Mouse (Mus musculus) mouse embryonic stem cell (cell line): ENCODE results near the gene Tsen2.

Experiments
- in situ Hi-C, 2 experiments: fragments of 300-500 bp; cut with MboI; formaldehyde crosslinking; loops; 1 replicate in 1 of 2; 3 replicates in 1 of 2; pipeline ENCODE4 v1.14.3; 2019 to 2020; ENCODE audit warnings: low sequenced_read_pairs in 2 of 2, low pct_unique_long_range_greater_than_20kb in 1 of 2, mixed read lengths in 1 of 2; ENCODE audit not compliant: unreplicated experiment in 1 of 2

Gene Tsen2

DNA sequence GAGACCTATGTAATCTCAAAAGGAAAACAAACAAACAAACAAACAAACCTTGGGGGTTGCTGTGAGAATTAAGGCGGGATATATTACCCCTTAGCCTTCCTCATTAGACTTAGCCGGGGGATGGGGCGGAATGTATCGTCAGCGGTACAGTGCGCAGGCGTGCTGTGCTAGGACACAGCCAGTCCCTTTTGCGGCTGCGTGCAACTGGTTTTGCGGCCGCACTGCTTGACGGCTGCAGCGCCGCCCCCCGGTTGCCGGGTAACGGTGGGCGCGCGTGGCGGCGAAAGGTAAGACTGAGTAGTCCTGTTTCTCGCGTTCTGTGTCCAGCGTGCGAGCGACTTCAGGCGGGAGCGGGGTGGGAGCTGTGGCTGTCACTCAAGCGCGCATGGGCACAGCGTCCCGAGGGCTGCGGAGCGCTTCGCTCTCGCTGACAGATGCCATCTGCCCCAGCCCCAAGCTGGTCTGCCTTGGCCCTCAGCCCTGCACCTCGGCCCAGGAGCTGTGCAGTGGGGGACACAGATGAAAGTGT lies at the start of gene Tsen2:
Tsen2 (plus strand) TSS at position 223 of the 529 bp plus-strand sequence.
- in situ Hi-C loops: loop anchor here in 1 of 2 experiments (25.0 kb wide), 1 partner anchor 482 kb away; no protein-coding TSS in a partner anchor

DNA sequence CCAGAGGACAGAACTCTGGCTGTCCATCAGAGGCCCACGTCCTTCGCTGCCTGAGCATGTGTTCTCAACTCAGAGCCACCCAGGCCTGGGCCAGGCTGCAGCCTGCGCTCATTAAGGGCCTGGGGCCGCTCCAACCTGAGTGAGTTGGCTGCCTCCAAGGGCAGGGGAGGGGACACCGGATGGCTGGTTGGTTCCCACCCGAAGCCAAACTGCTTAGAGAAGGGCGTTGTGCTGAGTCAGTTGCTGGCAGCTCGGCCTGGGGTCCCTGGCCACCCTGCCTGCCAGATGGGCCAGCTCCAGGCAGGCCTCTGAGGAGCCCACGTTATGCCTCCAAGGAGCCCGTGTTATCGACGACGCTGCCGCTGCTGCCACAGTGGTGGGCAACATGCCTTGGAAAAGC lies 44.9 kb upstream of the Tsen2 start:
- in situ Hi-C loops: no loop called here

DNA sequence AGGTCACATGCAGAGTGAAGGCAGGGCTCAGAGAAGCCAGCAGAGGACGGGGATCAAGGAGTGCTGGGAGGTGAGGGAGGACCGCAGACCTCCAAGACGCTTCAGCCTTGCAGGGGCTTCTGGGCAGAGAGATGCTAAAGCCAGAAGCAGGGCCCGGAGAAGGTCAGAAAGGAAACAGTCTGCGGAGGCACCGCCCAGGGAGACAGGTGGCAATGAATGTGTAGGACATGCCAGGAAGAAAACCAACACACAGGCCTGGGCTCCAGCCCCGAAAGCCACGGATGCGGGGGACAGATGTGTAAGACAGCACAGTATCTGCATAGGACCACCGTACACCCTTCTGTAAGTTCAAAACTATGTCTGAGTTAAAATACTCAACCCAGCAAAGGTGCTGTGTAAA lies 44.2 kb upstream of the Tsen2 start:
- in situ Hi-C loops: no loop called here

DNA sequence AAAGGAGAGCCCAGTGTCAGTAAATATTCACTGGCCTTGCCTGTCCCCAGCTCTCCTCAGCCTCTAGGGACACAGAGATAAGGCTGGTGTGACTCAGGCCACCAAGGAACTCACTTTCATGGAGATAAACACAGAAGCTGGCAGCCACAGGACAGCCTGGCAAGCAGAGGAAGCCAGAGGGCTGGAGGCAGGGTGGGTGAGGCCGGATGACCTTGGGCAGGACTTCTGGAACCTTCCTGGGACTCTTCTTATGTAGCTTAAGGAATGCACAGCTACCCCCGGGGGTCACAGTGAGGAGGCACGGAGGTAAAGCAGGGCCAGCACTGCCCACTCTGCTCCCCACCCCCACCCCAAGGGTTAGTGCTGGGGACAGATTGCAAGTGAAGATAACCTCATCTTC lies 43.3 kb upstream of the Tsen2 start:
- in situ Hi-C loops: no loop called here

DNA sequence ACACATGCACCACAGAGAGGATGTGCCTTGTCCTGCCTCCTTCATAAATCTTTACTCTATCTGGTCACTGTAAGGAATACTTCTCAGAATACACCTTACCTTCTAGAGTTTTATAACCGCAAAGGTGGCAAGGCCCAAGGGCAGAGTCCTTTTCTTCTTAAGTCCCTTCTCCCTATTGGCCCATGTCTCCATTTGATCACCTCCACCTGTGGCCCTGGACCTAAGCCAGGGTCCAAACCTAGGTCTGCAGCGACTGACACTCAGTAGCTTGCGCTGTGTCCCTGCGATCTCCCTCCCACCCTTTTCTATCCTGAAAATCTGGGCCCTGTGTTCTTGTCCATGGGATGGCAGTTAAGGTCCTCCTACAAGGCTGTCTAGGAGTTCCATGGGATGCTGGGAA lies 41.4 kb upstream of the Tsen2 start:
- in situ Hi-C loops: no loop called here

DNA sequence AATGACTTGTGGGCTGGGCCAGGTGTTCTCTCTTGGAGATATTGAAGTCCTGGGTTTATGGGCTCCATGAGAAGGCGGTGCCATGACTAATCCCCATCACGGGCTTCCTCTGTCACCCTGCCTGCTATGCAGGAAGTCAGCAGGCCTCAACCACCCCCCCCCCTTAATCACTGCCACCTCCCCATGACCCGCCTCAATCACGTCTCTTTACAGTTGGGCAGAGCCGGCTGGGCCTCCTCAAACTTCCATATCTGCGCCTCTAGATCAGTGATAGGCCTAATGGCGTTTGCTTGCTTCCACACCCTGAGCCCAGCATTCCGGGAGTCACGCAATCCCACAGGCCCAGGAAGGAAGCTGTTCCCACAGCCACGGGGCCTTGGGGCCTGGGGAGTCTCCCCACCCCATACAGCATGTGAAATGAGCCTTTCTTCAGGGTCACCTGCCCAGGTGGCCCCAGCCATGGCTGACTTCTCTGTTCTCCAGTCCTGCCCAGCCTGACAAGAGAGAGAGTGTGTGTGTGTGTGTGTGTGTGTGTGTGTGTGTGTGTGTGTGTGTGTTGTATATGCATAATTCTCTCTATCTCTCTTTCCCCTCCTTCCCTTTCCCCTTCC lies 40.8 kb upstream of the Tsen2 start:
- in situ Hi-C loops: no loop called here

DNA sequence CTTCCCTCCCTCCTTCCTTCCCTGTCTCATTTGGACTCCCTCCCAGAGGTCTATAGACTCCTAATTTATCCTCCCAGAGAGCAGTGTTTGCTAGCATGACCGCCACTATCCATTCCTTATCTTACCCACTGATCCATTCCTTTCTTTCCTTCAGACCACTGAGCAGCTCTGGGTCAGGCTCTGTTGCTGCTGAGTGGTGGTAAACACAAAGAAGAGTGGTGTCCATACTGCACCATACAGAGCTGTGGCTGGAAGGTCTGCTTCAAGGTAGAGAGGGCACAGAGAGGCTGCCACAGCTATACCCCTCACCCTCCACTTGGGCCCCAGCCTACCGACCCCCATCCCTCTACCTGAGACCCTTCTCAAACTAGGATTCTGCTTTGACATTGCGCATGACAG lies 40.3 kb upstream of the Tsen2 start:
- in situ Hi-C loops: no loop called here

DNA sequence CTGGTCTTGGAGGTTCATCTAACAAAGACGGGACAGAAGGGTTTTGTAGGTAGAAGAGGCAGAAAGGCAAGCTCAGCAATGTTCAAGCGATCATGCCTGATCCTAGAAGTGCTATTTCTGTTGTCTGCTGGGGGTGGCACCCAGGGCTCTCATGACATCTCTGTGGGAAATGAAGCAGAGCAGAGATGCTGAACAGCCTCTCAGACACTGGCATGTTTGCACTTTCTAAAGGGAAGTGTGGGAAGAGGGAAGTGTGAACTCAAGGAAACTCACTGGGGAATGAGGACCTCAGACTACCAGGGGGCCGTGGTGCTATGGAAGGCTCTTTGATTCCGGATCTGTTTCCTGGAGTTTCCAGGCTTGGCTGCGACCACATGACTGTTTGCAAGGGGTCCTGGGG lies 39.5 kb upstream of the Tsen2 start:
- in situ Hi-C loops: no loop called here

DNA sequence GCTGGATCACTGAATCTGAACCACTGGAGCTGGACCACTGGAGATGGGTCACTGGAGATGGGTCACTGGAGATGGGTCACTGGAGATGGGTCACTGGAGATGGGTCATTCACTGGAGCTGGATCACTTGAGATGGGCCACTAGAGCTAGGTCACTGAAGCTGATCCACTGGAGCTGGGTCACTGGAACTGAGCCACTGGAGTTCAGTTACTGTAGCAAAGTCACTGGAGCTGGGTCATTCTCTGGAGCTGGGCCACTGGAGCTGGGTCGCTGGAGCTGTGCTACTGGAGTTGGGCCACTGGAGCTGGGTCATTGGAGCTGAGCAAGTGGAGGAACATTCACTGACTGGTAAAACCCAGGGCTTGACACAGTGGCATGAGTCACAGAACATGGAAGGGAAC lies 38.0 kb upstream of the Tsen2 start:
- in situ Hi-C loops: no loop called here

DNA sequence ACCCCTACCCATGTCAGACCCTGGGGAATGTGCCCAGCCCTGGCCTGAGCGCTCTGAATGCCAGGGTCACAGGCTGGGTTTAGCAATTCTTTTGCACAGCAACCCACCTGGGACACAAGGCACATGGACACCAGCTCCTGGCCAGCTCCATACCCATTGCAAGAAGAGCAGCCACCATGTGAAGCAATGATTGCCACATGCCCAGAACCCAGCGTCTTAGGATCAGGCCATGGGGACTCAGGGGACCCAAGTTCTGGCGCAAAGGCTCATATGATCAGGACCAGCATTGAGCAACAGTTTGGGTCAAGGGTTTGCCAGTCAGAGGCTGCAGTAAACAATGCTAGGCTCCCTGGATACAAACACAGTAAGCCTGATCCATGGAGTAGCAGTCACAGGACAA lies 33.0 kb upstream of the Tsen2 start:
- in situ Hi-C loops: no loop called here

DNA sequence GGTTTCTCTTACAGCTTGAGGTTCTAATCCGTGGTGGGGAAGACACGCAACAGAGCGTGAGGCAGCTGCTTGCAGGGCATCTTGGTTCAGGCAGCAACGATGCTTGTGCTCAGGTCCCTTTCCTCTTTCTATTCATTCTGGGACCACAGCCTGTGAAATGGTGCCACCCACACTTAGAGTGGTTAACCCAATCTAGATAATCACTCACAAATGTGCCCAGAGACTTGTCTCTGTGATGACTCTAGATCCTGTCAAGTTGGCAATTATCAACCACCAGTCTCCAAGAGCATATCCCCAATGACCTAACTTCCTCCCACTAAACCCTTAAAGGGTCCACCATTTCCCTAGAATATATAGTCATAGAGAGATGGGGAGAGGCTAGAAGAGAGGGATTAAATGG lies 31.3 kb upstream of the Tsen2 start:
- in situ Hi-C loops: no loop called here

DNA sequence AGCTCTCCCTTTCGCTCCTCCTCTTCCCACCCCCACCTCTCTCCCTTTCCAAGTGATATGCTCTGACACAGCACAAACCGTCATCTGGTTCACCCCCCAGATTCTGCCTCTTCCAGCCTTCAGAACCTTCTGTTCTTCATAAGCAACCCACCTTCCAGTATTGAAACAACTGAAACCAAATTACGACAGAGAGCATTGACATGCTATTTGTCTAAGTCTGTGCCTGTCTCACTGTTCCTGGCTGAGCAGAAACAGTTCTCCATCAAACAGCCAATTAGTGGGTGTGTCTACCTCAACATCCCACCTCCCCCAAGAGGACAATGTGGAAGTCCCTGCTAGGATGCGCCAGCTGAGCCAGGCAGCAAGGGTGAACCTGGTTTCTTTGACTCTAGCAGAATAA lies 26.6 kb upstream of the Tsen2 start:
- in situ Hi-C loops: no loop called here

DNA sequence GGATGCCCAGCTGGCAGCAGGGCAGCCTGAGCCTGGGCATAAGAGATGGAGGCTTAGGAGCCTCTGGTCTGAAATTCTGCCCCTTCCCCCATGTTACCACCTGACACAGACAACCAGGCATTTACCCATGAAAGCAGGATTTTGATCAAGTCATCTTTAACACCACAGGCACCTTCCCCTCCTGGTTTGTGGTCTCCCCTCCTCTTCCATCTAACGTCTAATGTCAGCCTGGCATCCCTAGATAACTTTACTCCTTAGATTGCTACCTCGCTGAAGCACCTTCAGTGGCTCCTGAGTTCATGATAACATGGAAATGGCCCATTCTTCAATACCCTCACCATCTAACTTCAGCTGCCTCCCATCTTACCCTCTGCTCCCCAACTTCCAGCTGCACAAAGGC lies 26.1 kb upstream of the Tsen2 start:
- in situ Hi-C loops: no loop called here

DNA sequence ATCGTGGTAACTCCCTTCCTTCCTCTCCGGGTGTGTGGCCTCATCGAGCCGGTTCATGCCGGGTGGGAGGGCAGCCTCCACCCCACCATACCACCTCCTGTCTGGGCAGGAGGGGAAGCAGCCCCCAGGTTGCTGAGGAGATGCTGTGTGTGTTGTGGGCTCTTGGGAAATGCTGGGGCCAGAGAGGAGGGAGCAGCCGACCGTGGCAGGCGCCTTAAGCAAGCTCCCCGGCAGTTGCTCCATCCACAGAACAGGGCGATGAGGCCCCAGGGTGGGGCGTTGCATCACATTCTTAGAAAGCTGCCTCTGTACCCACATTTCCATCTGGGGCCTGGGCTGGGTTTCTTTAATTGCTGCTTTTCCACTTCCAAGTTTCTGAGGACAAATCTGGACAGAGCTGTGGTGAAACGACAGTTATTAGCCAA lies 25.2 kb upstream of the Tsen2 start:
- in situ Hi-C loops: no loop called here

DNA sequence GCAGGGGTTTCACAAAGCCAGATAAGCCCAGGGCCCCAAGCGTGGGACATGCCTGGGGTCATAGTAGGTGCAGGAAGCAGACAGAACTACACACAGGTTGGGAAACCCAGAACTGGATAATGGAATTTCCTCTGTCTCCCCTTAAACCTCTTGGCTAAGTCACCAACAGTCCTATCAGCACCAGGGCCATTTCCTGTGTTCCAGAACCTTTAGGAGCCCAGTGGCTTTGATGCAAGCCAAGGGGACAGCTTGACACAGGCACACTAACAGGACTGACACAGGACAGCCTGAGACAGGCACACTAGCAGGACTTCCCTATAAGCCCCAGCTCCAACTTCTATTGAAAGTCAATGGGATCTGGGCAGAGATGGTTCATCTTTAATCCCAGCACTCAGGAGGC lies 22.5 kb upstream of the Tsen2 start:
- in situ Hi-C loops: no loop called here

DNA sequence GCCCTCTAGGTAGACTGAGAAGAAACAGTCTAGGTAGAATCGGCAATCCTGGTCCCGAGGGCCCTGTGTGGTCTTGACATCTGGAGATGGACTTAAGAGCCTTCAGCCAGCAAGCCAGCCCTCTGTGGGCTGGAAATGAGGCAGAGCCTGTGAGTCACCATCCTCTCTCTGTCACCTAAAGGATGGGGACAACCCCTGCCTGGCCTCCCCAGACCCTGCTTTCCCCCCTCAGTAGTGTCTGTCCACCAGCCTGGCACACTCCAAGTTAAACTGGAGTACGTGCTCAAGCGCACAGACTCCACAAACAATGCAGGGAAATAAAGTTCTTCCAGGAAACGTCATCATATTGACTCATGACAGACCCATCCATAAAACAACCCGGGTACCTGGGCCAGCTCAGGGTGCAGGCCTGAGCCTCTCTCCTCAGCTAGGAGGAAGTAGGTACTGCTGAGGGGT lies 21.7 kb upstream of the Tsen2 start:
- in situ Hi-C loops: no loop called here

DNA sequence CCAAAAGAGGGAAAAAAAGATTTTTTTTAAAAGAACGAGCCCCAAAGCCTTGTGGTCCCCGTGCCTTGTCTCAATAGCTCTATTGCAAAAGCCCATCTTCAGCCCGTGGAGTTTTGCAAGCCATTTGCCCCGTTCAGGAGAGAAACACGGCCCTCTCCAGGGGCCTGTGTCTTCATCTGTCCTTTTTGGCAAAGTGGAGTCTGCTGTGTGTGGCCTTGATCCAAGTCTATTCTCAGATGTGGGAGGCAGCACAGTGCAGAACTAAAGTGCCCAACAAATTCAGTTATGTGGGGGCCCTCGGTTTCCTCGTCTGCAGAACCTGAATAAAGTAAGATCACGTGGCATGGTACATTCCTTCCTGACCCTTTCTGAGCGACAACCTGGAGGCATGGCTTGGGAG lies 21.3 kb upstream of the Tsen2 start:
- in situ Hi-C loops: no loop called here

DNA sequence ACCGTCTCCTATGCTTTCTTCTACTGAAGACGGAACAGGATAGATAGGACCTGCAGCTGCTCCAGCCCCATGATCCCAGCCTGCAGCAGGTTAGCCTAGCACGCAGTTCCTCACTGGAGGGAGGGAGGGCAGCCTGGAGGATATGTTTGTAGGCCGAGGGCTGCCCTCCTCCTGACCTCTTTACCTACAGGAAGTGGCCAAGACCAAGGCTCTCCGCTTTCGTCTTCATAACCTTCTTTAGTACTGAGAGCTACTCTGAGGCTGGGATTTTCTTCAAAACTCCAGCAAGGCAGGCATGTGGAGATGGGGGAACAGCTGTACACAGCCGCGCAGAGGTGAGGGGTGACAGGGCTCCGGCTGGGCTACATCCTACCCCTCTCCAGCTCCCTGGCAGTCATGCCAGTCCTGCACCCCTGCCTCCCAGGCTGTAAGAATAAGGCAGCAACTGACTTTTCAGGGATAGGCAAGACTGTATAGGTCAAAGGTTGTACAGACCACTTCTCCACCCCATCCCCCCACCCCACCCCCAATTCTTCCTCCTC lies 19.9 kb upstream of the Tsen2 start:
- in situ Hi-C loops: no loop called here

DNA sequence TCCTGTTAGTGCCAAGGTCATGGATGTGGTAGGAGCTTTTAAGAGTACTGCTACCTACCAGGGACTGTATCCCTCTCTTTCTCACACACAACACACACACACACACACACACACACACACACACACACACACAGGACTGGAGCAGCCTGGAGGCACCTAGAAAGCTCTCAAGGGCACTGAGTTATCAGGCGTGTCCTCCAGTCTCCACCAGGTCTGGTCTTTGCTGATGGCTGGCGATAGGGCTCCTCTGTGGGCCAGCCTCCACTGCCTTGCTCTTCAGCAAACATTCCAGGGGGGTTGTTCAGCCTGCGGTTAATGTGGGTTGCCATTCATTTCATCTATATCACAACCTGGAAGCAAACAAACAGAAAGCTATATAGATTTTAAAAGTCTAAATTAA lies 17.0 kb upstream of the Tsen2 start:
- in situ Hi-C loops: loop anchor here in 1 of 2 experiments (25.0 kb wide), 1 partner anchor 465 kb away; no protein-coding TSS in a partner anchor

DNA sequence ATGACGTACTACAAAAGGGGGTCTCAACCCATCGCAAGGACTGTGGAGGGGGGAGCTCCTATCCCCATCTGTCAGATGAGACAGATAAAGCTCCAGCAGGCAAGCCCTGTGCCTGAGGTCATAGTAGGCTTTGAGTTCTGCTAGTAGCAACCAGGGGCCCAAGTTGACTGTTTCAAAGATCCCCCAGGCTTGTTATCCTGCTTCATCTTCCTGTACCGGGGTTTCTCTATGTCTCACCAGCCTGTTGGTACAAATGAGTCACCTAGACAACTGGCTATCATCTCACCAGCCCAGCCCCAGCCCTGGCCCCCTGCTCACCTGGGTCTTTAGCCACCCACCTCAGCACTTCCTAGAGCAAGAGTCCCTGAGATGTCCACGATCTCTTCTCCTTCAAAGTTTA lies 16.1 kb upstream of the Tsen2 start:
- in situ Hi-C loops: loop anchor here in 1 of 2 experiments (25.0 kb wide), 1 partner anchor 466 kb away; no protein-coding TSS in a partner anchor
